Mouse (Mus musculus): ENCODE data around the gene Dennd6b. TPM values are rescaled to one million over a fixed set of nuclear protein-coding genes. Genes with fewer than 3 reads are reported as not detected.

The Dennd6b gene
- polyA plus RNA-seq, 1 experiment from 2014 or later, result 22.8 TPM

- no peak overlapping the region for H3K27ac ChIP-seq
- H3K9me3 ChIP-seq, result no peaks in the 10 kb centered on the region
- peaks cover 20% of the 10 kb centered on the region for H3K4me1 ChIP-seq
- H3K27me3 ChIP-seq, result peaks cover 47% of the 10 kb centered on the region
- no peaks in the 10 kb centered on the region for H3K36me3 ChIP-seq
- no peak overlapping the region for H3K4me2 ChIP-seq (replicated peaks)
- H3K4me3 ChIP-seq, result no peak overlapping the region
- 94% methylated on average over 6 of the region's 6 CpGs for WGBS
- H3K9ac ChIP-seq, result no peak overlapping the region
- ATAC-seq (ENCODE audit: low FRiP score, low read depth), result no peak
Measured at GRCm38 (mm10) chr15:89138531-89138930, 57.8 kb downstream of the Dennd6b start.

DNA sequence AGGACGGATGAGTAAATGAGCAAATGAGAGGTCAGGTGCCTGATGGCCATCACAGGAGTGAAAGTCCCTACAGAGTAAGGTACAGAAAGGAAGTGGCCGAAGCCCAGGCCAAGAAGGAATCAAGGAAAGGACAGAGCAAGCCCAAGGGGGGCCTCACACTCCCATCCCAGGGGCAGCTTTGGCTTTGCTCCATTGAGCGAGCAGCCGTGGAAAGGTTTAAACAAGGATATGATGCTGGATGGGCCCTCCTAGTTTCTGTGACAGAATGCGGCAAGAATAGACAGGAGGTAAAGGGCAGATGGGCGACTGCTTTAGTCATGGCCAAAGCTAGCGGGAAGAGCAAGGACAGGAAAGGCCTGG is 58.3 kb downstream of the Dennd6b start:
- H3K4me3 ChIP-seq, result no peak overlapping the region
- no peaks in the 10 kb centered on the region for H3K36me3 ChIP-seq
- H3K4me2 ChIP-seq (replicated peaks), result no peak overlapping the region
- ATAC-seq (ENCODE audit: low FRiP score, low read depth), result no peak
- no peak overlapping the region for H3K27ac ChIP-seq
- H3K4me1 ChIP-seq, result peaks cover 20% of the 10 kb centered on the region
- peaks cover 44% of the 10 kb centered on the region for H3K27me3 ChIP-seq
- no peaks in the 10 kb centered on the region for H3K9me3 ChIP-seq
- H3K9ac ChIP-seq, result no peak overlapping the region
- 91% methylated on average over 7 of the region's 7 CpGs for WGBS

DNA sequence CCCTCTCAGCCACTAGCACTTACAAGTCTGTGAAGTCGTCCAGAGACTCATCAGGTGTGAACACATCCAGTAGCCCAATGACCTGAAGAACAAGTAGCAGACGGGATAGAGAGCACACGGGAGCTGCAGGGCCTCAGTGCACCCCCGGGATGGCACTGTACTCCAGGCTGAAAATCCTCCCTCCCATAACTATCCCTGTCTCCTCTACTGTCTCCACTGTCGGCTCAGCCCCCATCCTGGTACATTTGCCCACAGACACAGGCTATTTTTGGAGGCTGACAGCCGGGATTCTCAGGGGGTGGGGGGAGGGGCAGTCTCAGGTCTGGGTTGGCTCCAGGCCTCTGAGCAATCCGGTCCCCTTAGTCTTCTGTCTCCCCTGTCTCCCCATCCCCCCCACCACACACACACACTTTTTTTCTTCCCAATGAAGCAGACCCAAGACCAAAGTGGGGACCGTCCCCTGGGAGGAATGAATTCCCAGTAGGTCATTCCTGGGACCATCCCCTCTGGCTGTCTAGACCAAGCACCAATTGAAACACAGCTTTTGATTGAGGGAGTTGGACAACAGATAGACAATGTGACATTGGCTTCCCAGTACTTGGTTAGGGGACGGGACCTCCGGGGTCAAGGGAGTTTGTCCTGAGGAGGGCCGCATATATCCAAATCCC is 58.8 kb downstream of the Dennd6b start:
- Histone ChIP-seq H3K9me3 (no peaks in the 10 kb centered on the region), H3K27me3 (peaks cover 39% of the 10 kb centered on the region), H3K36me3 (no peaks in the 10 kb centered on the region), H3K9ac (no peak overlapping the region), H3K4me1 (peaks cover 20% of the 10 kb centered on the region), H3K4me2 (replicated peaks) (no peak overlapping the region), H3K4me3 (no peak overlapping the region), H3K27ac (no peak overlapping the region)
- 71% methylated on average over 11 of the region's 11 CpGs for WGBS
- no peak for ATAC-seq (ENCODE audit: low FRiP score, low read depth)

GRCm38 (mm10) chr15:89136461-89137155 is 59.7 kb downstream of the Dennd6b start:
- no peak for ATAC-seq (ENCODE audit: low FRiP score, low read depth)
- Histone ChIP-seq H3K4me2 (replicated peaks) (no peak overlapping the region), H3K9ac (no peak overlapping the region), H3K4me3 (no peak overlapping the region), H3K27ac (no peak overlapping the region), H3K4me1 (peaks cover 20% of the 10 kb centered on the region), H3K9me3 (no peaks in the 10 kb centered on the region), H3K27me3 (peaks cover 32% of the 10 kb centered on the region), H3K36me3 (no peaks in the 10 kb centered on the region)
- 97% methylated on average over 5 of the region's 5 CpGs for WGBS

Small RNA genes within 50 kb of the gene (microRNA-seq; reads per million reads assigned to microRNA genes)
- gene Mir6958 (2.6 reads per million, percentile 9 among the genes with 10 or more reads in this experiment), gene Mir7118 (not detected)

Other genes with a start within 250 kb of the Dennd6b start
- gene Ttll8, start 242.1 kb downstream of the Dennd6b start, polyA plus RNA-seq (2015; fragmentation: Nextera tagmentation; extraction: Ambion mirVana), result not detected in 2 replicates
- 0.13 and 0.15 TPM in 2 replicates for gene Mlc1, start 217.5 kb downstream of the Dennd6b start, polyA plus RNA-seq (2015; fragmentation: Nextera tagmentation; extraction: Ambion mirVana)
- gene Mov10l1, start 213.6 kb downstream of the Dennd6b start, polyA plus RNA-seq (2015; fragmentation: Nextera tagmentation; extraction: Ambion mirVana), result not detected in 2 replicates
- 0.68 and 0.90 TPM in 2 replicates for gene Panx2, start 136.8 kb downstream of the Dennd6b start, polyA plus RNA-seq (2015; fragmentation: Nextera tagmentation; extraction: Ambion mirVana)
- gene Trabd, start 121.4 kb downstream of the Dennd6b start, polyA plus RNA-seq (2015; fragmentation: Nextera tagmentation; extraction: Ambion mirVana), result 49.4 and 51.3 TPM in 2 replicates
- 18.6 and 19.0 TPM in 2 replicates for gene Selenoo, start 107.4 kb downstream of the Dennd6b start, polyA plus RNA-seq (2015; fragmentation: Nextera tagmentation; extraction: Ambion mirVana)
- 17.5 and 18.1 TPM in 2 replicates for gene Tubgcp6, start 73.4 kb downstream of the Dennd6b start, polyA plus RNA-seq (2015; fragmentation: Nextera tagmentation; extraction: Ambion mirVana)
- 17.4 and 18.7 TPM in 2 replicates for gene Hdac10, start 67.8 kb downstream of the Dennd6b start, polyA plus RNA-seq (2015; fragmentation: Nextera tagmentation; extraction: Ambion mirVana)
- gene Mapk12, start 55.8 kb downstream of the Dennd6b start, polyA plus RNA-seq (2015; fragmentation: Nextera tagmentation; extraction: Ambion mirVana), result 6.4 and 6.5 TPM in 2 replicates
- gene Mapk11, start 46.9 kb downstream of the Dennd6b start, polyA plus RNA-seq (2015; fragmentation: Nextera tagmentation; extraction: Ambion mirVana), result 8.4 and 10.4 TPM in 2 replicates
- 130 and 144 TPM in 2 replicates for gene Plxnb2, start 15.7 kb downstream of the Dennd6b start, polyA plus RNA-seq (2015; fragmentation: Nextera tagmentation; extraction: Ambion mirVana)
- gene Ppp6r2, start 15.1 kb upstream of the Dennd6b start, polyA plus RNA-seq (2015; fragmentation: Nextera tagmentation; extraction: Ambion mirVana), result 31.8 and 36.3 TPM in 2 replicates
- 62.8 and 66.3 TPM in 2 replicates for gene Sbf1, start 118.8 kb upstream of the Dennd6b start, polyA plus RNA-seq (2015; fragmentation: Nextera tagmentation; extraction: Ambion mirVana)
- gene Adm2, start 126.2 kb upstream of the Dennd6b start, polyA plus RNA-seq (2015; fragmentation: Nextera tagmentation; extraction: Ambion mirVana), result 0.54 and 0.83 TPM in 2 replicates
- gene Miox, start 137.9 kb upstream of the Dennd6b start, polyA plus RNA-seq (2015; fragmentation: Nextera tagmentation; extraction: Ambion mirVana), result not detected in 2 replicates
- gene Lmf2, start 159.2 kb upstream of the Dennd6b start, polyA plus RNA-seq (2015; fragmentation: Nextera tagmentation; extraction: Ambion mirVana), result 57.6 and 65.1 TPM in 2 replicates
- 146 and 162 TPM in 2 replicates for gene Ncaph2, start 159.2 kb upstream of the Dennd6b start, polyA plus RNA-seq (2015; fragmentation: Nextera tagmentation; extraction: Ambion mirVana)
- gene Sco2, start 177.3 kb upstream of the Dennd6b start, polyA plus RNA-seq (2015; fragmentation: Nextera tagmentation; extraction: Ambion mirVana), result 5.4 and 5.8 TPM in 2 replicates
- gene Tymp, start 180.5 kb upstream of the Dennd6b start, polyA plus RNA-seq (2015; fragmentation: Nextera tagmentation; extraction: Ambion mirVana), result 1.3 TPM in 2 replicates
- gene Odf3b, start 182.8 kb upstream of the Dennd6b start, polyA plus RNA-seq (2015; fragmentation: Nextera tagmentation; extraction: Ambion mirVana), result 0.23 and 0.29 TPM in 2 replicates
- gene Klhdc7b, start 188.4 kb upstream of the Dennd6b start, polyA plus RNA-seq (2015; fragmentation: Nextera tagmentation; extraction: Ambion mirVana), result 0.05 TPM in 1 of 2 replicates, not detected in the other
- not detected in 2 replicates for gene Syce3, start 214.0 kb upstream of the Dennd6b start, polyA plus RNA-seq (2015; fragmentation: Nextera tagmentation; extraction: Ambion mirVana)
- gene Cpt1b, start 229.4 kb upstream of the Dennd6b start, polyA plus RNA-seq (2015; fragmentation: Nextera tagmentation; extraction: Ambion mirVana), result 0.52 and 0.57 TPM in 2 replicates
- 3.5 and 3.7 TPM in 2 replicates for gene C730034F03Rik, start 233.1 kb upstream of the Dennd6b start, polyA plus RNA-seq (2015; fragmentation: Nextera tagmentation; extraction: Ambion mirVana)
- gene Gm44502, start 233.2 kb upstream of the Dennd6b start, polyA plus RNA-seq (2015; fragmentation: Nextera tagmentation; extraction: Ambion mirVana), result not detected in 2 replicates
- 55.7 and 63.6 TPM in 2 replicates for gene Chkb, start 233.4 kb upstream of the Dennd6b start, polyA plus RNA-seq (2015; fragmentation: Nextera tagmentation; extraction: Ambion mirVana)